Mouse (Mus musculus) fibroblast of lung, adult 2 months (primary cell): ENCODE results near the gene BC049352.

Experiments
- DNase-seq: peaks from one replicate; pipeline ENCODE4 v3.0.0-alpha.2; 2011; ENCODE audit warnings: low read depth

Gene BC049352

DNA sequence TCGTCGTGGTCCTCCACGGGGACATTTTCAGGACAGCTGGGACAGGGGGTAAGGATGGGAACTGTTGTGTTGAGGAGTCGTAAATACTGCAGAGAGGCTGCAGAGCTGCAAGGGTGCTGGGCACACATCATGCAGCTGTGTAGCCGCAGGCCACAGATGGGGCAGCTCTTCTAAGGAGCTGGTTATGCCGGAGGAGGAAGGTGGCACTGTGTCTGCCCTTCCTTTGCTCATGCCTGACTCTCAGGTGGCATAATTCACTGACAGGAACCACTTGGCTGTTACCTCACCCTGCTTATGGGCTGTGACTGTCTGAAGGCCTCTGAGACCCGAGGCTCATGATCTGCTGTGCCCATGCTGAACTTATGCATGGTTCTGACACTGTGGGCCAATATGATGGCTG lies 68.5 kb downstream of the BC049352 start:
- DNase-seq, result no peak

- DNase-seq, result no peak
Measured at GRCm38 (mm10) chr9:45251281-45251680, 69.5 kb downstream of the BC049352 start.

- DNase-seq, result no peak
Measured at GRCm38 (mm10) chr9:45251990-45252389, 70.2 kb downstream of the BC049352 start.

DNA sequence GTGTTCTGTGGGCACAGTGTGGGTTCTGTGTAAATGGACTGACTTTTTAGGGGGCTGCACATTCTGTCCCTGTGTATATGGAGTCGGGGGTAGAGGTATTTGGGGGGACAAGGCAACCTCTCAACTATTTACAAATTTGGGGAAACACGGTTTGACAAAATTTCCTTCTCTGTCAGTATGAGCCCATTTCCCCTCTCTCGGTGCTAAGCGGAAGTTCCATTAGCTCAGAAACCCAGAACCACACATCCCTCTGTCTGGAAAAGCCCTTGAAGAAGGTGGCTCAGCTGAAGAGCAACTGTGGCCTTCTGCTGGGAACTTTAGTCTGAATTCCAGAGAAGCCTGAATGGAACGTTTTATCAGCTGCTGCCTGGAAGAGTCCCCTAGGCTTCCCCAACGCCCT lies 70.6 kb downstream of the BC049352 start:
- no peak for DNase-seq

DNA sequence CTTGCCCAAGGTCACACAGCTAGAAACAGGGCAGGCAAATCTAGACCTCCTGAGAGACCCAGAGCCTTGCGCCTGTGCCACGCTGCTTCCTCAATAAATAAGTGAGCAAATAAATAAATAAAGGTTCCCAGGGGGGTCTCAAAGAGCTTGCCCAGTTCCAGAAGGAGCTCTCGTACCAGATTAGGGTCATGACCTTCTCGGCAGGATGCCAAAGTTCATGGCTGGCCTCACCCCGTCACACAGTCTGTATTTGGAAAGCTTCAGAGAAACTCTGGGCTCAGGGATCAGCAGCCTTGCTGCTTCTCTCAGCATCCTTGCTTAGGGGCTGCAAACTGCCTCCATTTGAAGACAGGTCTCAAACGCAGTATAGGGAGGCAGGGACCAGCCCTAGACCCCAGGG lies 72.2 kb downstream of the BC049352 start:
- DNase-seq, result no peak

DNA sequence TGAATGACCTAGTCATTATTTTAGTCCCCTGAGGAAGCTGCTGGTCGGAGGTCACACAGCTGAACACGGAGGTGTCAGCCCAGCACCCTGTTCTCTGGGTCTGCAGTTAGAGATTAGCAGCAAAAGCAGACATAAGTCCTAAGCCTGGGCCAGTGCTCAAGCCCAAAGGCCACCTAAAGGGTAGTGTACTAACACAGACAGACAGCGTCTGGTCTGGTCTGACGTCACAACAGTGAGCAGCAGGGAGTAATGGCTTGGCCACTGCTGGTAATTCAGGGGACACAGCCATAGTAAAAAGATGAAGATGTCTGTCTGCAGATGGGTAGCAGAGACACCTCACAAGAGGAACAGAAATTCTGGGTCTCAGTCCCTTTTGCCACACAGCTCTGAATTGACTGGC lies 72.8 kb downstream of the BC049352 start:
- DNase-seq, result no peak

DNA sequence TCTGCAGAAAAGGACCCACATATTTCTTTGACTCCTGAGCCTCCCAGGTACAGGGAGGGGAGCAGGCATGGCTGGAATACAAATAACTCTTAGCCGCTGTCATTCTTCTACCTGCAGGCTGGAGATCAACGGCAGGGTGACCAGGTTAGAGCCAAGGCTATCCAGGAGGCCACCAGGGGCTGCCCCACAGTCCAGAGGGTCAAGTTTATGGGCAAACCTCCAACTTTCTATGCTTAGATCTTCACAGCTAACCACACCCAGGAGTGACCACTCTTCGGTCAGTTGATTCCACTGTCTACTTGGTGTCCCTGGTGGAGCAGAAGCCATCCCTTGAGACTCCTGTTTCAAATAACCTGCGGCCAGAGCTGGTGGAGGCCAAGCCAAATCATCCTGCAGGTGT lies 73.6 kb downstream of the BC049352 start:
- no peak for DNase-seq

DNA sequence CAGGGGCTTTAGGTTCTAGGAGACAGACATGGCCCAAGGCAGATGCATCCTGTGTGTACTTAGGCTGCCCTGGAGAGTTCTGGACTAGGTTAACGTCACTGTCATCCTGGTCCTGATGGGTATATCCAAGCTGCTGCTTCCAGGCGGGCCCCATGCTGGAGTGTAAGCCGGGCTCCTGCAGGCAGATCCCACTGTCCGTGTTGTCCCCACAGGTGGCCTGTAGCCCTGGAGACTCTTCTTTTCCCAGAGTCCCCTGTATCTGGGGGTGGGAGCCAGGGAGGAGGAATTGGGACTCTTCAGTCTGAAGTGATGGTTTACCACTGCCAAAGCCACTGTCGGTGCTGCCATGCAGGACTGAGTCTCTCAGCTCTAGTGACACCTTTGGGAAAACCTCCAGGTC lies 74.2 kb downstream of the BC049352 start:
- DNase-seq, result no peak

GRCm38 (mm10) chr9:45259065-45259464 lies 77.3 kb downstream of the BC049352 start:
- no peak for DNase-seq

DNA sequence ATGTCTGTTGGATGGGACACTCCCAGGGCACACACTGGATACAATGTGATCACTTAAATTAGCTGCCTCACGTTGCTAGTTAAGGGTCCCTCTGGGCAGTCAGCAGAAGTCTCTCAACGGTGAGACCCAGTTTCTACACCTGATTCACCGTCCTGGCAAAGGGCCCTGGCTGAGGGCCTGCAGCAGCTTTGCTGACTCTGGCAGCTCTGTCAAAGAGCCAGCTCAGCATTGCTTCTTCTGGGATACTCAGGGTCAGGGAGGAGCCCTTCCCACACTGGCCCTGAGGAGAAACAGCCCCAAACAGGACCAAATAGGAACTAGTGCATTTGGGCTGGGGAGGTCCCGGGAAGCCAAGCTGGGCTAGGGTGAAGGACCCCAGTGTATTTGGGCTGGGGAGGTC lies 79.7 kb downstream of the BC049352 start:
- DNase-seq, result no peak

DNA sequence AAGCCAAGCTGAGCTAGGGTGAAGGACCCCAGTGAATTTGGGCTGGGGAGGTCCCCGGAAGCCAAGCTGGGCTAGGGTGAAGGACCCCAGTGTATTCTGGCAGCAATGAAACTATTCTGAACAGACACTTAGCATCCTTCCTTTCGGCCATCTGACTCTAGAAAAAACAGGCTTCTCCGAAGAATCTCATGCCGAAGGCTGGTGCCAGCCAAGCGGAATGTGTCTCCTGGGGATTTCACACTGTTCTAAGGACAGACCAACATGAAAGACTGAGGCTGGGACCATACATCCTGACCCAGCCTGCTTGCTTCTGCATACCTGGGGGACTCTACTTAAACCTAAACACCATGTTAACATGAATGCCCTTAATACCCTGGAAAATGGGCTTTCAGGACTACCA lies 80.1 kb downstream of the BC049352 start:
- DNase-seq, result no peak

DNA sequence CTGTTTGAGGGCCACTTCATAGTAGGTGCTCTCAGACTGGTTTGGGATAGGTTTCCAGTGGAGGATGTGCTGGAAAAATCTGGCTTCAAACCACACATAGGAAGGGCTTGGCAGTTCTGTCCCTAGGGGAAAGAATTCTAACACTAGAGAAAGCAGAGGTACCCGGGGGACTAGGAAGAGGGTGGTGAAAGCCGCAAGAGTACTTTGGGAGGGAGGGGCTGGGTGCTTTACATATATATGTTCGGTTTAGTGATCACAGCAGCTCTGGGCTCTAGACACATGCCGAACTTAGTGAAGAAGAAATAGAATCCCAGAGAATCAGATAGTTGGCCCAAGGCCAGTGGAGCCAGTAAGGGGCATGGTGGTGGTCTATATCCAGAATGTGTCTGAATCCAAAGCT lies 85.3 kb downstream of the BC049352 start:
- DNase-seq, result no peak

GRCm38 (mm10) chr9:45268079-45268478 lies 86.3 kb downstream of the BC049352 start:
- DNase-seq, result no peak

DNA sequence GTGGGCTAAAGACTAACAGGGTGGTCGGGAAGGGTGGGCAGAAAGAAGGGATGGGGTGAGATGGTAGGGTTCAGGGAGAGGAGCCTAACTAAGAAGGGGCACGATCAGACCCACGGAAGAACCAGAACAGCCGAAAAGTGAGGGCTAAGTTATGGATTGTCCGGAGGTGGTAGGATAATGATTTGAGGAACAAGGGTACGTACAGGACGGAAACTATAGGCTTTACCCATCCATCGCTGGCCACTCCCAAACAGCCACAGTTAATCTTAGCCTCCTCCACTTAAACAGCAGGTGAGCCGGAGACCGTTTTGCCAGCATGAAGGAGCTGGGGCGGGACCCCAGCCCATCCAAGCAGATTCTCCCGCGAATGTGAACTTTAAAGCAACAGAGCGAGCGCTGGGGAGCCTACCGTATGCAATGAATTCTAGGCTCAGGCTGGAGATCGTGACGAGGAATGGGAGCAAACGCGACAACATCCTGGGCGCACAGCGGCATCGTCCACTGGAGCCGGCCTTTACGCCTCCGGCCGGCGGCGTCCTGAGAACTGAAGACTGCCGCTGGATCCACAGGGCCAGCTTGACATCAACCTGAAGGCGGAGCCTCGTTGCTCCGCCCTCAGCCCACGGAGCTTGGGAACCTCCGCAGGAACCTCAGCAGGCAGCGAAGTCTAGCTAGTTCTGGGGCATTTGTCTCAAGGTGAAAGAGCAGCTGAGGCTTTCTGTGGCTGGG lies 87.0 kb downstream of the BC049352 start, which contains the start of gene Il10ra:
Gene Il10ra (minus strand): TSS at position 553 of the 729 bp plus-strand sequence.
- no peak for DNase-seq

GRCm38 (mm10) chr9:45272213-45272612 lies 90.4 kb downstream of the BC049352 start:
- DNase-seq, result no peak

DNA sequence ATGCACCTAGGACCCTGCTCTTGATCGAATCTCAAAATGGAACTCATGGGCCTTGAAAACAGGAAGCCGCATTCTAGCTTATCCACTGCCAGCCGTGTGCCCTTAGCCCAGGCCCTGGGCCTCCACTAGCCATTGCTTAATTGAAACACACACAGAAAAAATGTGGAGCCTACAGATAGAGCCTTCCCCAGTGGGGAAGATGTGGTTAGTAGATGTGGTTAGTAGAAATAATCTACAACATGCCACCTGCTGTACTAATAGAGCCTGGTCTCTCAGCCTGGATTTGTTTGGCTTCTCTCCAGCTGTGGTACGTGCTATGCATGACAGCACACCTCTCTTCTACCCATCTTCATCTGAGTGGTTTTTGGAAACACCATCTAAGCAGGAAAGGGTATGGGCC lies 92.4 kb downstream of the BC049352 start:
- DNase-seq, result no peak

- DNase-seq, result no peak
Measured at GRCm38 (mm10) chr9:45274635-45275034, 92.8 kb downstream of the BC049352 start.

- no peak for DNase-seq
Measured at GRCm38 (mm10) chr9:45280059-45280458, 98.3 kb downstream of the BC049352 start.

GRCm38 (mm10) chr9:45280891-45281290 lies 99.1 kb downstream of the BC049352 start:
- no peak for DNase-seq

- DNase-seq, result no peak
Measured at GRCm38 (mm10) chr9:45282466-45282865, 100.7 kb downstream of the BC049352 start.

DNA sequence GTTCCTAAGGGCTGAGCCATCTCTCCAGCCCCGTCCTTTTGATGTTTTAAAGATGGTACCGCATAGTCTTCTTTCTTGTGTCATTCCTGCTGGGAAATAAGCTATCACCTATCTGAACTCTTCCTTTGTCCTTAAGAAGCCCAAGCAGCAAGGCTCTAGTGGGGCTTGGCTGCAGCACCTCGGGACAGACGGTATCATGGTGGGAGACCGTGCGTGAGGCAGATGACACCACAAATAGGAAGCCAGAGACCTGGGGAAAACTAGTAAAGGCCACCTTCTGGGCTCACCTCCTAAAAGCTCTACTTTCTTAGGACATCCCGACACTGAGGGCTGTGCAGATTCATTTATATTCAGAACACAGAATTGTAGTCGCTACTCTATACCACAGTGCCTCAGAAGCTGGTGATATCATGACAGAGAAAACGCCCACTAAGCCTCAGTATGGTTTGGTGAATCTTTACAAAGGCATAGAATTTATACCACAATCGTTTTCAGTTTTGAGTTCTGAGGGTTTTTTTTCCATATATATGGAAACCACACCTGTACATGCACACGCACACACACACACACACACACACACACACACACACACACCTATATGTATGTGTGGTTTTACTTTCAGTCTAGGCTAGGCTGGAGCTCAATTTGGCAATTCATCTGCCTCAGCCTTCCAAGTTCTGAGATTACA lies 109.8 kb downstream of the BC049352 start:
- no peak for DNase-seq

- DNase-seq, result no peak
Measured at GRCm38 (mm10) chr9:45294210-45295011, 112.6 kb downstream of the BC049352 start.
